Mouse (Mus musculus): ENCODE measurements at regions not wholly inside any gene's neighbourhood (a gene's known extent, or its start where the extent isn't known, plus 50 kb on each side); places are given as distances from the start of the nearest gene placed in this dataset.

DNA sequence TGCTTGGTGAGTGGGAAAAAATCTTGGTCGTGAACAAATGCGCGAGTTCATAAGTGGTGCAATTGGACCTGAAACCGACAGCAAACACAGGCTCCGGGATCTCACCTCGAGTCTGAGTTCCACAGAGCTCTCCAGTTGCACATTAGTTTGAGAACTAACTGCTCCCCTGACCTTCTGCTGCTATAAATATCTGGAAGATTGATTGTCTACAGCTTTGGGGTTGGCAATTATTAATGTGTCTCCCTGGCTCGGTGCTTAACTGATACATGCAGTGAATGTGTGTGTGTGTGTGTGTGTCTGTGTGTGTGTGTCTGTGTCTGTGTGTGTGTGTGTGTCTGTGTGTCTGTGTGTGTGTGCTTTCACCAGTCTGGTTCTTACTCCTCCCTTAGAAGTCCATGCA is 107.4 kb upstream of the Phyhipl start:
- Histone ChIP-seq H3K9ac (no peak overlapping the region), H3K27me3 (ENCODE audit: control insufficient read depth, insufficient read depth, low read length) (no peaks in the 10 kb centered on the region), H3K4me3 (replicated peaks; ENCODE audit: low read length) (no peak overlapping the region), H3K27ac (no peak overlapping the region), H3K9me3 (ENCODE audit: control insufficient read depth, low read length) (no peaks in the 10 kb centered on the region), H3K4me1 (replicated peaks; ENCODE audit: control insufficient read depth, insufficient read depth, low read length) (peaks cover 5% of the 10 kb centered on the region; the same call in 1 of the 2 replicates), H3K4me2 (replicated peaks) (no peak overlapping the region), H3K36me3 (replicated peaks; ENCODE audit: control insufficient read depth, insufficient read depth) (no peaks in the 10 kb centered on the region)
- DNase-seq (ENCODE audit: low spot score) (no peak), ATAC-seq (ENCODE audit: low FRiP score) (no peak)
- 76% methylated on average over 7 of the region's 7 CpGs for WGBS

DNA sequence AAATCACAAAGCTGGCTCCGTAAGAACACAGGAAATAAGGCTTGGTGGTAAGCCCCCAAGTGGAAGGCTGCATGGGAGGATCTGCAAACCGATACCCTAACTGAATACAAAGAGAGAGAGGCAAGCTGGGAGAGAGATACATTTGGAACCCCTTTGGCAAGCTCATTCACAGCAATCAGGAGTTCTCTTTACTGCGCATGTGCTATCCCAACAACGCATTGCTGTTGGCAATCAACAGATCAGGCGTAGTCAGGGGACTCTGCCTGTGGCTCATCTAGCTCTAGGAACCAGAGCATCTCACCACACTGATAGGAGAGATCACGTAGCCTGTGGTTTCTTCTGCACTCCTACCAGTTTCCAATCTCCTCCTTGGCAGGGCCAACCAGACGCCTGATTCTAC is 103.9 kb upstream of the Phyhipl start:
- Histone ChIP-seq H3K27ac (no peak overlapping the region), H3K4me1 (replicated peaks; ENCODE audit: control insufficient read depth, insufficient read depth, low read length) (no peaks in the 10 kb centered on the region), H3K9me3 (ENCODE audit: control insufficient read depth, low read length) (no peaks in the 10 kb centered on the region), H3K27me3 (ENCODE audit: control insufficient read depth, insufficient read depth, low read length) (no peaks in the 10 kb centered on the region), H3K9ac (no peak overlapping the region), H3K4me2 (replicated peaks) (no peak overlapping the region), H3K4me3 (replicated peaks; ENCODE audit: low read length) (no peak overlapping the region), H3K36me3 (replicated peaks; ENCODE audit: control insufficient read depth, insufficient read depth) (no peaks in the 10 kb centered on the region)
- 81% methylated on average over 7 of the region's 7 CpGs for WGBS
- DNase-seq (ENCODE audit: low spot score) (no peak), ATAC-seq (ENCODE audit: low FRiP score) (no peak)

DNA sequence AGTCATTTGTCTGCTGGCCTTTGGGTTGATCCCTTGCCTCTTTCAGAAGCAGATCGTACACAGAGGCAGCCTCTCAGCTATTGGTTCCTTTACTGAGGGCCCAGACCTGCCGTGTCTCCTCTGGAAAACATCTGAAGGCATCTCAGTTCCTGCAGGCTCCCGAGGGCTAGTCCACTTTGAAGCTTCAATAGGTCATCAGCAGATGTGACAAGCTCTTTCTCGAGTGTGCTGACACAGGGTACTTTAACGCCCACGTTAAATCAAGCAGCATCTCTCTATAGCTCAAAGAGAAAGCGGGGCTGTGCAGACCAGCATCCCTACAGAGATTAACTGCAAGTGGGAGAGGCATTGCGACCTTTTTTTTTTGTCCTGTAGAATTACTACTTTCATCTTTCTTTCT is 96.0 kb upstream of the Phyhipl start:
- no peak for ATAC-seq (ENCODE audit: low FRiP score)
- Histone ChIP-seq H3K27me3 (ENCODE audit: control insufficient read depth, insufficient read depth, low read length) (no peaks in the 10 kb centered on the region), H3K27ac (no peak overlapping the region), H3K9ac (no peak overlapping the region), H3K4me2 (replicated peaks) (no peak overlapping the region), H3K4me1 (replicated peaks; ENCODE audit: control insufficient read depth, insufficient read depth, low read length) (no peaks in the 10 kb centered on the region), H3K4me3 (replicated peaks; ENCODE audit: low read length) (no peak overlapping the region), H3K36me3 (replicated peaks; ENCODE audit: control insufficient read depth, insufficient read depth) (no peaks in the 10 kb centered on the region), H3K9me3 (ENCODE audit: control insufficient read depth, low read length) (no peaks in the 10 kb centered on the region)
- 50% methylated on average over 8 of the region's 8 CpGs for WGBS
- no peak for DNase-seq (ENCODE audit: low spot score)

DNA sequence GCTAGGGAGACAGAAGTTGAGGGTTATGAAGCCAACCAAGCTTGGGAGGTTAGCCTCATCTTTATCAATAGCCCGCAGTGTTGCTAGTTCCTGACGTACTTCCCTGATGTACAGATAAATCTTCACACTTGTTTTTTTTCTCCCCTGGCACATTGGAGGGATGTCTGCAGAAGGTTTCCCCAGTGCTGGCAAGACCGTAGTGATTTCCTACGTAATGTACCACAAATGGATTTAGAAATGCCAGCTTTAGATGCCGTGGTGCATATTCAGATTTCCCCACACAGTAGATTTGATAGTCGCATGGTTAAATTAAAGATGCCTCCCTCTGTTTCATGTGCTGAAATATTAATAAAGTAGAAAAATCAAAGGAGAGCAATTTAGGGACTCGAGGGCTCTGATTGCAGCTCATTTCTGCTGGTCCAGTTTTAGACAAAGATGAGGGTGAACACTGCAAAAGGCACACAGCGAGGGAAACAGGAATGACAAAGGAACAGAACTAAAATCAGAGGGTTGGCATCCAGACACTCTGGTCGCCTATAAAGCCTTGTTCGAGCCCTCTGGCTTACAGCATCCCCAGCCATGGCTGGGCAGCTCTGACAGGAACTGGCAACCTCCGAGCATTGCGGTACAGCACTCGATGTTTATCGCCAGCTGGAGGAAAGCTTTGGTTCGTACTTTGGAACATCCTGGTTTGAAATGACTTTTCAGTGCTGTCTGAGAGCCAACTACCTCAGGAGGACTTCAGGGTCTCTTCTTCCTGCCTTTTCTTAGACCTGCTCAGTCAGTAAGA is 94.8 kb upstream of the Phyhipl start:
- 87% methylated on average over 15 of the region's 15 CpGs for WGBS
- DNase-seq (ENCODE audit: low spot score) (no peak), ATAC-seq (ENCODE audit: low FRiP score) (no peak)
- Histone ChIP-seq H3K4me1 (replicated peaks; ENCODE audit: control insufficient read depth, insufficient read depth, low read length) (no peaks in the 10 kb centered on the region), H3K36me3 (replicated peaks; ENCODE audit: control insufficient read depth, insufficient read depth) (no peaks in the 10 kb centered on the region), H3K4me2 (replicated peaks) (no peak overlapping the region), H3K4me3 (replicated peaks; ENCODE audit: low read length) (no peak overlapping the region), H3K9me3 (ENCODE audit: control insufficient read depth, low read length) (no peaks in the 10 kb centered on the region), H3K27me3 (ENCODE audit: control insufficient read depth, insufficient read depth, low read length) (no peaks in the 10 kb centered on the region), H3K9ac (no peak overlapping the region), H3K27ac (no peak overlapping the region)

DNA sequence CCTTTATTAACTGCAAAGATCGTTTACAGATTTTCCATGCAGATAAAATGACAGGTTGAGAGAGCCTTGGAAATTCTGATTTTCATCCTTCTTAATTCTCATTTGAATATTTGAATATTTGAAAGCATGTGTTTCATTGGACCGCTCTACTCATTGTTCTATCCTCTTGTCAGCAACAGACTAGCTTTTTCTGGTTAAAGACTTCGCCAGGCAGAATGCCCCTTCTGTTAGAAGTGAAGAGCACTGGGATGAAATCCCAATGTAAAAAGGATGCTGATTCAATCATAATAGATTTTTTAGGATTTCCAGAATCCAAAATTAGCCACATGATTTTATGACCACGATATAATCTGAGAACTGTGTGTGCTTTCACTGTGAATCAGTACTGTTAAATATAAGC is 90.8 kb upstream of the Phyhipl start:
- WGBS, result 82% methylated on average over 4 of the region's 4 CpGs
- DNase-seq (ENCODE audit: low spot score), result no peak
- no peak overlapping the region for H3K4me2 ChIP-seq (replicated peaks)
- no peak overlapping the region for H3K9ac ChIP-seq
- no peak overlapping the region for H3K27ac ChIP-seq
- no peaks in the 10 kb centered on the region for H3K4me1 ChIP-seq (replicated peaks; ENCODE audit: control insufficient read depth, insufficient read depth, low read length)
- no peaks in the 10 kb centered on the region for H3K27me3 ChIP-seq (ENCODE audit: control insufficient read depth, insufficient read depth, low read length)
- H3K36me3 ChIP-seq (replicated peaks; ENCODE audit: control insufficient read depth, insufficient read depth), result no peaks in the 10 kb centered on the region
- H3K9me3 ChIP-seq (ENCODE audit: control insufficient read depth, low read length), result no peaks in the 10 kb centered on the region
- no peak for ATAC-seq (ENCODE audit: low FRiP score)
- H3K4me3 ChIP-seq (replicated peaks; ENCODE audit: low read length), result no peak overlapping the region

DNA sequence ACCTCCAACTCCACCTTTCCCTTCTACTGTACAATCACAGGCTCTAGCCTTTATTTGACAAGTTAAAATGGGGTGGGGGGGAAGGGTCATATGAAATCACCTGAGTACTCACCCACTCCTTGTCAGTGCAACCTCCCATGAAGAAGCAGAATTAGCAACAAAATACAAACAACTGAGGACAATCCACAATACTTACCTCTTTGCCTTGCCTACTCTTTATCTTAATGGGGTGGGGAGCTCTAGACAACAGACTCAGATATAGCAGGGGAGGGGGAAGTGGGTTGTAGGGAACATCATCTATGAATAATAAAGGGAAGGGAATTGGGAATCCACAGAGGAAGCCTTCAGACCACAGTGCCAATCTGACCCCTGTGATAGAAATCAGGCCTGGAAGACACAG is 86.1 kb upstream of the Phyhipl start:
- no peak overlapping the region for H3K27ac ChIP-seq
- H3K9ac ChIP-seq, result no peak overlapping the region
- no peak overlapping the region for H3K4me2 ChIP-seq (replicated peaks)
- DNase-seq (ENCODE audit: low spot score) (no peak), ATAC-seq (ENCODE audit: low FRiP score) (no peak)
- no peaks in the 10 kb centered on the region for H3K27me3 ChIP-seq (ENCODE audit: control insufficient read depth, insufficient read depth, low read length)
- no peaks in the 10 kb centered on the region for H3K9me3 ChIP-seq (ENCODE audit: control insufficient read depth, low read length)
- H3K4me3 ChIP-seq (replicated peaks; ENCODE audit: low read length), result no peak overlapping the region
- H3K4me1 ChIP-seq (replicated peaks; ENCODE audit: control insufficient read depth, insufficient read depth, low read length), result no peaks in the 10 kb centered on the region
- H3K36me3 ChIP-seq (replicated peaks; ENCODE audit: control insufficient read depth, insufficient read depth), result no peaks in the 10 kb centered on the region

DNA sequence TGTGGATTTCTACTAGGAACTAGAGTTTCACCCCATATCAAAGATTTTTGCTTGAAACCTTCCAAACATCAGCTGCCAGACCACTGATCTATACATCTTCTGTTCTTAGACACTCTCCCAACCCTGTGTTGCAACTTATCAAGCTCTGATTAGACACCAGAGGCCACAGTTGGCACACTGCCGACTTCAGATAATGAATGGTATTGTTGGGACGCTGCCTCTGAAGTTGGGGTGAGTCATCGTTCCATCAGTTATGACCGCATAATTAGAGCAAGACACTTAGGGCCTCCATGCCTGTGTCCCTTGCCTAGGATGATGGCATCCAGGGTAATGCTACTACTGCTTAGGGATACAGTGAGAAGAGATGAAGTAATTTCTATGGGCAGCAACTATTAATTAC is 84.3 kb upstream of the Phyhipl start:
- Histone ChIP-seq H3K4me3 (replicated peaks; ENCODE audit: low read length) (no peak overlapping the region), H3K4me2 (replicated peaks) (no peak overlapping the region), H3K27me3 (ENCODE audit: control insufficient read depth, insufficient read depth, low read length) (no peaks in the 10 kb centered on the region), H3K9ac (no peak overlapping the region), H3K9me3 (ENCODE audit: control insufficient read depth, low read length) (no peaks in the 10 kb centered on the region), H3K4me1 (replicated peaks; ENCODE audit: control insufficient read depth, insufficient read depth, low read length) (no peaks in the 10 kb centered on the region), H3K36me3 (replicated peaks; ENCODE audit: control insufficient read depth, insufficient read depth) (no peaks in the 10 kb centered on the region), H3K27ac (no peak overlapping the region)
- ATAC-seq (ENCODE audit: low FRiP score) (no peak), DNase-seq (ENCODE audit: low spot score) (no peak)
- 76% methylated on average over 4 of the region's 4 CpGs for WGBS

DNA sequence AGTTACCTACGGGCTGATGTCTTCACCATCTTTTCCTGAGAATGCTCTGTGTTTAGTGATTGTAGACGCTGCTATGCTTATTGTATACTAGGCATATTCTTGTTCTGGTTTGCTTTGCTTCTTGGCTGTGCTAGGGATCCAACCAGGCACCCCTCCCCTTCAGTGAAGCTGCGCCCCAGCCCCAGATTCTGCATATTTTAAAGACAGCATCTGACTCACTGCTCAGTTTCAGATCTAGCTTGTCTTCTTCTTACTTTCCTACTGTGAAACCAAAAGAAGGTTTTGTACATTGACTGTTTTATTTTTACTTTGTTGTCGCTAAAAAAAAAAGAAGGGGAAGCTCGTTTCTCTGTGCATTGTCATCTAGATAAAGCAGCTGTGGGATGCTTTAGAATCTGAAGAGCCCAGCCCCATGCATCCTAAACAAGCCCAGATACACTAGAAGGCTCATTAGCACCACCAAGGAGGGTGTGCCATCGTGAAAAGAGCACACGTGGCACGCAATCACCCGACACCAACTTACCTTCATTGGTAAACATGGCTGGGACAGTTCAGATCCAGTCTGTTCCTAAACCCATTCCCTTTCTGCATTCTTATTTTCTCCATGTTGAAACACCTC is 83.7 kb upstream of the Phyhipl start:
- Histone ChIP-seq H3K27ac (no peak overlapping the region), H3K4me2 (replicated peaks) (no peak overlapping the region), H3K36me3 (replicated peaks; ENCODE audit: control insufficient read depth, insufficient read depth) (no peaks in the 10 kb centered on the region), H3K4me1 (replicated peaks; ENCODE audit: control insufficient read depth, insufficient read depth, low read length) (no peaks in the 10 kb centered on the region), H3K9ac (no peak overlapping the region), H3K27me3 (ENCODE audit: control insufficient read depth, insufficient read depth, low read length) (no peaks in the 10 kb centered on the region), H3K4me3 (replicated peaks; ENCODE audit: low read length) (no peak overlapping the region), H3K9me3 (ENCODE audit: control insufficient read depth, low read length) (no peaks in the 10 kb centered on the region)
- no peak for DNase-seq (ENCODE audit: low spot score)
- no peak for ATAC-seq (ENCODE audit: low FRiP score)
- WGBS, result 62% methylated on average over 9 of the region's 9 CpGs

DNA sequence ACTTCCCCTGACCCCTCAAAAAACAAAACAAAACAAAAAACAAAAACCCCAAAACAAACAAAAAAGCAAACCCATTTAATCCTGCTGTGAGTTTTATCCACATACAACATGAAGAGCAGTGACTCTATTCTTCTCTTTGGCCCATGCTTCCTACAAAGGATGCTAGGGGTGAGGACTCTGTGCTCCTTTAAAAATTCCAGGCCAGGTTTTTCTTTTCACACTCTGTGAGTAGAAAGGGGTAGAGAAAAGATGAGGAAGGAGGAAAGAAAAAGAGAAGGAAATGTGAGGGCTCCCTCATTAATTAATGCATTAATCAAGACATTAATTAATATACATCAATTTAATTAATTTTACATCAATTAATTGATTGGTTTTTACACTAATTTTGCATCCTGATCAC is 82.9 kb upstream of the Phyhipl start:
- no peak for ATAC-seq (ENCODE audit: low FRiP score)
- no peak for DNase-seq (ENCODE audit: low spot score)
- H3K27me3 ChIP-seq (ENCODE audit: control insufficient read depth, insufficient read depth, low read length), result no peaks in the 10 kb centered on the region
- H3K36me3 ChIP-seq (replicated peaks; ENCODE audit: control insufficient read depth, insufficient read depth), result no peaks in the 10 kb centered on the region
- H3K9ac ChIP-seq, result no peak overlapping the region
- no peaks in the 10 kb centered on the region for H3K4me1 ChIP-seq (replicated peaks; ENCODE audit: control insufficient read depth, insufficient read depth, low read length)
- no peak overlapping the region for H3K27ac ChIP-seq
- H3K4me2 ChIP-seq (replicated peaks), result no peak overlapping the region
- no peak overlapping the region for H3K4me3 ChIP-seq (replicated peaks; ENCODE audit: low read length)
- no peaks in the 10 kb centered on the region for H3K9me3 ChIP-seq (ENCODE audit: control insufficient read depth, low read length)

DNA sequence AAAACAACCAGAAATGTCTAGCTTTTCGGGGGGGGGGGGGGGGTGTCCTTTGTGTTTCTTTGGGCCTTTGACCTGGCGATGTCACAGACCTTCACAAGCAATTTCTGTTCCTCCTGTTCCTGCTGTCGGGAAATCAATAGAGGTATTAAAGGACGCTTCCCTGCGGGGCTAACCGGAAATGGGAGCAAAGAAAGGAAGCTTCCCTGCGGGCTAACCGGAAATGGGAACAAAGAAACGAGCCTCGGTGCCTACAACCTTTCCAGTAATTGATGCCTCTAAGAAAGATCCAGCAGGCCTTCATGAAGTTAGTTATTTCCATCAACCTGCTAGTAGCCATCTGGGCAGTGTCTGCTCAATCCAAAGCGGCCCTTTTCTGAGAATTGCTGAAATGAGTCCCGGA is 78.2 kb upstream of the Phyhipl start:
- Histone ChIP-seq H3K27me3 (ENCODE audit: control insufficient read depth, insufficient read depth, low read length) (no peaks in the 10 kb centered on the region), H3K4me1 (replicated peaks; ENCODE audit: control insufficient read depth, insufficient read depth, low read length) (no peaks in the 10 kb centered on the region), H3K4me3 (replicated peaks; ENCODE audit: low read length) (no peak overlapping the region), H3K9ac (no peak overlapping the region), H3K4me2 (replicated peaks) (no peak overlapping the region), H3K36me3 (replicated peaks; ENCODE audit: control insufficient read depth, insufficient read depth) (no peaks in the 10 kb centered on the region), H3K27ac (no peak overlapping the region), H3K9me3 (ENCODE audit: control insufficient read depth, low read length) (no peaks in the 10 kb centered on the region)
- DNase-seq (ENCODE audit: low spot score) (no peak), ATAC-seq (ENCODE audit: low FRiP score) (no peak)
- 61% methylated on average over 12 of the region's 12 CpGs for WGBS
